Mouse (Mus musculus): ENCODE measurements around the gene Hist3h2ba. TPM values are rescaled to one million over a fixed set of nuclear protein-coding genes. Genes with fewer than 3 reads are reported as not detected.

Gene Hist3h2ba
- total RNA-seq, 2 experiments from 2014 or later = 7.5 to 40.6 TPM

GRCm38 (mm10) chr11:58982471-58983097 is 33.9 kb downstream of the Hist3h2ba start:
- ATAC-seq (replicated peaks; ENCODE audit: low FRiP score, poor library complexity, severe bottlenecking) = no peak

- no peak for ATAC-seq (replicated peaks; ENCODE audit: low FRiP score, poor library complexity, severe bottlenecking)
Measured at GRCm38 (mm10) chr11:58983691-58984341, 35.1 kb downstream of the Hist3h2ba start.

- no peak for ATAC-seq (replicated peaks; ENCODE audit: low FRiP score, poor library complexity, severe bottlenecking)
Measured at GRCm38 (mm10) chr11:58984657-58985056, 35.9 kb downstream of the Hist3h2ba start.

GRCm38 (mm10) chr11:58985299-58985917 is 36.7 kb downstream of the Hist3h2ba start:
- no peak for ATAC-seq (replicated peaks; ENCODE audit: low FRiP score, poor library complexity, severe bottlenecking)

- no peak for ATAC-seq (replicated peaks; ENCODE audit: low FRiP score, poor library complexity, severe bottlenecking)
Measured at GRCm38 (mm10) chr11:58989166-58989565, 40.4 kb downstream of the Hist3h2ba start.

GRCm38 (mm10) chr11:58990141-58990540 is 41.4 kb downstream of the Hist3h2ba start:
- ATAC-seq (replicated peaks; ENCODE audit: low FRiP score, poor library complexity, severe bottlenecking) = no peak

- ATAC-seq (replicated peaks; ENCODE audit: low FRiP score, poor library complexity, severe bottlenecking) = no peak
Measured at GRCm38 (mm10) chr11:58990794-58991193, 42.1 kb downstream of the Hist3h2ba start.

GRCm38 (mm10) chr11:58991911-58992310 is 43.2 kb downstream of the Hist3h2ba start:
- no peak for ATAC-seq (replicated peaks; ENCODE audit: low FRiP score, poor library complexity, severe bottlenecking)

GRCm38 (mm10) chr11:58993091-58993670 is 44.5 kb downstream of the Hist3h2ba start:
- no peak for ATAC-seq (replicated peaks; ENCODE audit: low FRiP score, poor library complexity, severe bottlenecking)

- ATAC-seq (replicated peaks; ENCODE audit: low FRiP score, poor library complexity, severe bottlenecking) = 0 out of 2 replicates have a peak, but pooled peaks have one; percentile 35
Measured at GRCm38 (mm10) chr11:58994337-58994826, 45.7 kb downstream of the Hist3h2ba start.

- ATAC-seq (replicated peaks; ENCODE audit: low FRiP score, poor library complexity, severe bottlenecking) = no peak
Measured at GRCm38 (mm10) chr11:58995061-58995806, 46.5 kb downstream of the Hist3h2ba start.

- ATAC-seq (replicated peaks; ENCODE audit: low FRiP score, poor library complexity, severe bottlenecking) = no peak
Measured at GRCm38 (mm10) chr11:58995807-58996370, 47.2 kb downstream of the Hist3h2ba start.

- no peak for ATAC-seq (replicated peaks; ENCODE audit: low FRiP score, poor library complexity, severe bottlenecking)
Measured at GRCm38 (mm10) chr11:58997541-58997940, 48.8 kb downstream of the Hist3h2ba start.

Other genes starting within 250 kb of the Hist3h2ba start
- gene Olfr319, start 249.8 kb upstream of the Hist3h2ba start, total RNA-seq (2015; ENCODE audit: low replicate concordance) = not detected in 2 replicates
- not detected in 2 replicates for gene Olfr319, start 249.8 kb upstream of the Hist3h2ba start, total RNA-seq (2017; ENCODE audit: low replicate concordance)
- not detected in 2 replicates for gene Olfr318, start 224.9 kb upstream of the Hist3h2ba start, total RNA-seq (2015; ENCODE audit: low replicate concordance)
- gene Olfr318, start 224.9 kb upstream of the Hist3h2ba start, total RNA-seq (2017; ENCODE audit: low replicate concordance) = not detected in 2 replicates
- gene Olfr317, start 209.7 kb upstream of the Hist3h2ba start, total RNA-seq (2015; ENCODE audit: low replicate concordance) = not detected in 2 replicates
- not detected in 2 replicates for gene Olfr317, start 209.7 kb upstream of the Hist3h2ba start, total RNA-seq (2017; ENCODE audit: low replicate concordance)
- not detected in 2 replicates for gene Olfr316, start 196.2 kb upstream of the Hist3h2ba start, total RNA-seq (2015; ENCODE audit: low replicate concordance)
- gene Olfr316, start 196.2 kb upstream of the Hist3h2ba start, total RNA-seq (2017; ENCODE audit: low replicate concordance) = not detected in 2 replicates
- gene Olfr315, start 175.7 kb upstream of the Hist3h2ba start, total RNA-seq (2015; ENCODE audit: low replicate concordance) = not detected in 2 replicates
- not detected in 2 replicates for gene Olfr315, start 175.7 kb upstream of the Hist3h2ba start, total RNA-seq (2017; ENCODE audit: low replicate concordance)
- gene Olfr314, start 166.0 kb upstream of the Hist3h2ba start, total RNA-seq (2015; ENCODE audit: low replicate concordance) = not detected in 2 replicates
- not detected in 2 replicates for gene Olfr314, start 166.0 kb upstream of the Hist3h2ba start, total RNA-seq (2017; ENCODE audit: low replicate concordance)
- gene Fam183b, start 147.0 kb upstream of the Hist3h2ba start, total RNA-seq (2015; ENCODE audit: low replicate concordance) = not detected in 2 replicates
- gene Fam183b, start 147.0 kb upstream of the Hist3h2ba start, total RNA-seq (2017; ENCODE audit: low replicate concordance) = not detected in 2 replicates
- not detected in 2 replicates for gene Olfr313, start 133.9 kb upstream of the Hist3h2ba start, total RNA-seq (2015; ENCODE audit: low replicate concordance)
- not detected in 2 replicates for gene Olfr313, start 133.9 kb upstream of the Hist3h2ba start, total RNA-seq (2017; ENCODE audit: low replicate concordance)
- not detected in 2 replicates for gene Olfr312, start 119.7 kb upstream of the Hist3h2ba start, total RNA-seq (2015; ENCODE audit: low replicate concordance)
- gene Olfr312, start 119.7 kb upstream of the Hist3h2ba start, total RNA-seq (2017; ENCODE audit: low replicate concordance) = 0.42 TPM in 1 of 2 replicates, not detected in the other
- not detected in 2 replicates for gene Olfr311, start 109.7 kb upstream of the Hist3h2ba start, total RNA-seq (2015; ENCODE audit: low replicate concordance)
- not detected in 2 replicates for gene Olfr311, start 109.7 kb upstream of the Hist3h2ba start, total RNA-seq (2017; ENCODE audit: low replicate concordance)
- gene Gm12258, start 101.8 kb upstream of the Hist3h2ba start, total RNA-seq (2015; ENCODE audit: low replicate concordance) = 19.2 and 31.1 TPM in 2 replicates
- gene Gm12258, start 101.8 kb upstream of the Hist3h2ba start, total RNA-seq (2017; ENCODE audit: low replicate concordance) = 20.1 and 38.3 TPM in 2 replicates
- gene 2810021J22Rik, start 81.7 kb upstream of the Hist3h2ba start, total RNA-seq (2015; ENCODE audit: low replicate concordance) = 0.63 and 1.7 TPM in 2 replicates
- 2.0 and 2.1 TPM in 2 replicates for gene 2810021J22Rik, start 81.7 kb upstream of the Hist3h2ba start, total RNA-seq (2017; ENCODE audit: low replicate concordance)
- 15.2 and 23.4 TPM in 2 replicates for gene Zfp39, start 44.7 kb upstream of the Hist3h2ba start, total RNA-seq (2015; ENCODE audit: low replicate concordance)
- 18.3 and 19.8 TPM in 2 replicates for gene Zfp39, start 44.7 kb upstream of the Hist3h2ba start, total RNA-seq (2017; ENCODE audit: low replicate concordance)
- 296 and 325 TPM in 2 replicates for gene Btnl10, start 31.0 kb upstream of the Hist3h2ba start, total RNA-seq (2015; ENCODE audit: low replicate concordance)
- gene Btnl10, start 31.0 kb upstream of the Hist3h2ba start, total RNA-seq (2017; ENCODE audit: low replicate concordance) = 491 and 558 TPM in 2 replicates
- 18.6 and 23.6 TPM in 2 replicates for gene Rnf187, start 10.0 kb upstream of the Hist3h2ba start, total RNA-seq (2015; ENCODE audit: low replicate concordance)
- gene Rnf187, start 10.0 kb upstream of the Hist3h2ba start, total RNA-seq (2017; ENCODE audit: low replicate concordance) = 32.3 and 36.6 TPM in 2 replicates
- gene Hist3h2a, start 5.8 kb downstream of the Hist3h2ba start, total RNA-seq (2015; ENCODE audit: low replicate concordance) = 30.5 and 41.5 TPM in 2 replicates
- gene Hist3h2a, start 5.8 kb downstream of the Hist3h2ba start, total RNA-seq (2017; ENCODE audit: low replicate concordance) = 255 and 279 TPM in 2 replicates
- 0.63 TPM in 1 of 2 replicates, not detected in the other for gene Trim17, start 5.8 kb downstream of the Hist3h2ba start, total RNA-seq (2015; ENCODE audit: low replicate concordance)
- 1.5 TPM in 1 of 2 replicates, not detected in the other for gene Trim17, start 5.8 kb downstream of the Hist3h2ba start, total RNA-seq (2017; ENCODE audit: low replicate concordance)
- 6.7 and 11.1 TPM in 2 replicates for gene Trim11, start 29.2 kb downstream of the Hist3h2ba start, total RNA-seq (2015; ENCODE audit: low replicate concordance)
- 8.1 and 10.8 TPM in 2 replicates for gene Trim11, start 29.2 kb downstream of the Hist3h2ba start, total RNA-seq (2017; ENCODE audit: low replicate concordance)
- gene Obscn, start 187.5 kb downstream of the Hist3h2ba start, total RNA-seq (2015; ENCODE audit: low replicate concordance) = 0.42 and 0.96 TPM in 2 replicates
- 2.7 and 4.5 TPM in 2 replicates for gene Obscn, start 187.5 kb downstream of the Hist3h2ba start, total RNA-seq (2017; ENCODE audit: low replicate concordance)
- gene Iba57, start 214.8 kb downstream of the Hist3h2ba start, total RNA-seq (2015; ENCODE audit: low replicate concordance) = 11.5 and 30.7 TPM in 2 replicates
- 64.1 and 74.6 TPM in 2 replicates for gene Iba57, start 214.8 kb downstream of the Hist3h2ba start, total RNA-seq (2017; ENCODE audit: low replicate concordance)
- not detected in 2 replicates for gene Gjc2, start 234.3 kb downstream of the Hist3h2ba start, total RNA-seq (2015; ENCODE audit: low replicate concordance)
- not detected in 2 replicates for gene Gjc2, start 234.3 kb downstream of the Hist3h2ba start, total RNA-seq (2017; ENCODE audit: low replicate concordance)
- 13.8 and 20.4 TPM in 2 replicates for gene Guk1, start 243.3 kb downstream of the Hist3h2ba start, total RNA-seq (2015; ENCODE audit: low replicate concordance)
- 4.5 and 8.2 TPM in 2 replicates for gene Guk1, start 243.3 kb downstream of the Hist3h2ba start, total RNA-seq (2017; ENCODE audit: low replicate concordance)

Data from erythroblast, adult 5-6 weeks (primary cell).